Mouse (Mus musculus) intestine, embryonic 14.5 days (tissue): ENCODE data around the gene Psmb9. TPM values are rescaled to one million over a fixed set of nuclear protein-coding genes. Genes with fewer than 3 reads are reported as not detected.
A peak's percentile ranks its signal among the peaks of the same experiment; 100 is the strongest.

Source experiments
- ATAC-seq: fragments of 200-750 bp; cut with Nextera tagmentation; replicated peaks from 2 replicates; pipeline ENCODE4 v1.8.0; 2017; ENCODE audit warnings: low read depth, moderate number of reproducible peaks, moderate TSS enrichment, moderate library complexity; ENCODE audit not compliant: low FRiP score, low TSS enrichment
- DNase-seq: peaks from one replicate; pipeline ENCODE4 v3.0.0-alpha.2; 2018; ENCODE audit warnings: low spot score
- H3K27ac ChIP-seq: fragments of 300-500 bp; sonication (generic); 2 replicates; pipeline ENCODE4 v1.5.1; 2014; ENCODE audit warnings: low read depth, mild to moderate bottlenecking, control low read depth
- H3K27me3 ChIP-seq: fragments of 300-500 bp; sonication (generic); replicated peaks from 2 replicates; pipeline ENCODE4 v1.6.1; 2014; ENCODE audit warnings: low read length, control low read depth; ENCODE audit not compliant: control insufficient read depth, insufficient read depth
- H3K36me3 ChIP-seq: fragments of 300-500 bp; sonication (generic); 2 replicates; pipeline ENCODE4 v1.6.1; 2014; ENCODE audit warnings: low read length, control low read depth; ENCODE audit not compliant: control insufficient read depth, insufficient read depth
- H3K4me1 ChIP-seq: fragments of 300-500 bp; sonication (generic); replicated peaks from 2 replicates; pipeline ENCODE4 v1.6.1; 2014; ENCODE audit warnings: low read length, control low read depth, mixed read lengths; ENCODE audit not compliant: control insufficient read depth, insufficient read depth
- H3K4me2 ChIP-seq: fragments of 300-500 bp; sonication (generic); 2 replicates; pipeline ENCODE4 v1.6.1; 2014; ENCODE audit warnings: low read length
- H3K4me3 ChIP-seq: fragments of 300-500 bp; sonication (generic); 2 replicates; pipeline ENCODE4 v1.5.1; 2014; ENCODE audit warnings: low read depth, low read length, control low read depth, mixed read lengths
- H3K9ac ChIP-seq: fragments of 300-500 bp; sonication (generic); 2 replicates; pipeline ENCODE4 v1.6.1; 2014; ENCODE audit warnings: mild to moderate bottlenecking, low read length
- H3K9me3 ChIP-seq: fragments of 300-500 bp; sonication (generic); 2 replicates; pipeline ENCODE4 v1.6.1; 2016; ENCODE audit warnings: low read length, control low read depth; ENCODE audit not compliant: control insufficient read depth
- WGBS: fragments of 180-500 bp; shearing (Covaris S2); extraction: QIAGEN DNeasy Blood & Tissue Kit; methylation state at CpG from one replicate; pipeline ENCODE4 v1.1.7; 2014; 5-methylcytosine and 5-hydroxymethylcytosine counted together
- polyA plus RNA-seq: library from polyadenylated mRNA; unstranded; fragments of >200 nt; fragmentation: Nextera tagmentation; extraction: Ambion mirVana; gene quantifications from 2 replicates; pipeline ENCODE4 v1.2.1, GENCODE M21; 2014

Gene Psmb9
- polyA plus RNA-seq, 1 experiment from 2014 or later: 4.7 TPM

- 7% methylated on average over 31 of the region's 31 CpGs for WGBS
- DNase-seq: peak; percentile 99
- no peak overlapping the region for H3K27ac ChIP-seq
These were observed 52.0 kb downstream of the Psmb9 start for GRCm38 (mm10) chr17:34135297-34136224.

GRCm38 (mm10) chr17:34134451-34134850, 53.1 kb downstream of the Psmb9 start:
- H3K27ac ChIP-seq: no peak overlapping the region
- no peaks in the 10 kb centered on the region for H3K36me3 ChIP-seq
- DNase-seq: no peak
- H3K4me3 ChIP-seq: no peak overlapping the region
- peaks cover 4% of the 10 kb centered on the region; the same call in 1 of the 2 replicates for H3K27me3 ChIP-seq
- no peak overlapping the region for H3K9ac ChIP-seq
- ATAC-seq: no peak
- 88% methylated on average over 3 of the region's 3 CpGs for WGBS
- H3K4me2 ChIP-seq: no peak overlapping the region
- peaks cover under 1% of the 10 kb centered on the region; the same call in 1 of the 2 replicates for H3K4me1 ChIP-seq
- no peaks in the 10 kb centered on the region for H3K9me3 ChIP-seq

More at GRCm38 (mm10) chr17:34135297-34136224, 52.0 kb downstream of the Psmb9 start:
- no peaks in the 10 kb centered on the region for H3K36me3 ChIP-seq
- no peaks in the 10 kb centered on the region for H3K9me3 ChIP-seq
- ATAC-seq: peak; percentile 96
- peak overlapping the region; percentile 23 for H3K4me3 ChIP-seq
- H3K27me3 ChIP-seq: peaks cover 12% of the 10 kb centered on the region; the same call in 1 of the 2 replicates
- H3K4me2 ChIP-seq: peak overlapping the region; percentile 56
- H3K9ac ChIP-seq: no peak overlapping the region
- peaks cover 4% of the 10 kb centered on the region; the same call in 1 of the 2 replicates for H3K4me1 ChIP-seq

- Histone ChIP-seq H3K4me3 (no peak overlapping the region), H3K9ac (no peak overlapping the region), H3K27me3 (no peaks in the 10 kb centered on the region; the same call in 1 of the 2 replicates)
These were observed 54.3 kb downstream of the Psmb9 start for GRCm38 (mm10) chr17:34133289-34133688.

More at GRCm38 (mm10) chr17:34133289-34133688, 54.3 kb downstream of the Psmb9 start:
- WGBS: 81% methylated on average over 11 of the region's 11 CpGs
- no peak overlapping the region for H3K27ac ChIP-seq
- no peaks in the 10 kb centered on the region for H3K36me3 ChIP-seq
- DNase-seq: no peak
- H3K9me3 ChIP-seq: no peaks in the 10 kb centered on the region
- no peak for ATAC-seq
- H3K4me2 ChIP-seq: no peak overlapping the region
- H3K4me1 ChIP-seq: peaks cover 11% of the 10 kb centered on the region; the same call in 1 of the 2 replicates

Other genes with a start within 250 kb of the Psmb9 start
- 163 and 175 TPM in 2 replicates for gene Pfdn6, start 247.4 kb downstream of the Psmb9 start, polyA plus RNA-seq
- 28.6 and 31.8 TPM in 2 replicates for gene Wdr46, start 247.1 kb downstream of the Psmb9 start, polyA plus RNA-seq
- 3.7 and 4.9 TPM in 2 replicates for gene B3galt4, start 236.3 kb downstream of the Psmb9 start, polyA plus RNA-seq
- 32.4 and 35.3 TPM in 2 replicates for gene Vps52, start 232.0 kb downstream of the Psmb9 start, polyA plus RNA-seq
- gene Rps18, start 231.8 kb downstream of the Psmb9 start, polyA plus RNA-seq: 2,375 and 2,437 TPM in 2 replicates
- gene H2-K1, start 187.4 kb downstream of the Psmb9 start, polyA plus RNA-seq: 105 and 137 TPM in 2 replicates
- gene Ring1, start 163.1 kb downstream of the Psmb9 start, polyA plus RNA-seq: 4.4 and 5.9 TPM in 2 replicates
- 49.7 and 53.6 TPM in 2 replicates for gene H2-Ke6, start 159.7 kb downstream of the Psmb9 start, polyA plus RNA-seq
- 86.4 and 89.5 TPM in 2 replicates for gene Slc39a7, start 156.1 kb downstream of the Psmb9 start, polyA plus RNA-seq
- 21.5 and 28.5 TPM in 2 replicates for gene Rxrb, start 156.0 kb downstream of the Psmb9 start, polyA plus RNA-seq
- 0.44 and 0.66 TPM in 2 replicates for gene Col11a2, start 148.3 kb downstream of the Psmb9 start, polyA plus RNA-seq
- 0.75 and 1.1 TPM in 2 replicates for gene H2-Oa, start 95.4 kb downstream of the Psmb9 start, polyA plus RNA-seq
- gene H2-DMa, start 68.2 kb downstream of the Psmb9 start, polyA plus RNA-seq: 11.0 and 13.5 TPM in 2 replicates
- 124 and 144 TPM in 2 replicates for gene Brd2, start 65.1 kb downstream of the Psmb9 start, polyA plus RNA-seq
- 0.15 and 0.42 TPM in 2 replicates for gene H2-DMb2, start 44.5 kb downstream of the Psmb9 start, polyA plus RNA-seq
- 1.7 and 1.8 TPM in 2 replicates for gene H2-DMb1, start 34.7 kb downstream of the Psmb9 start, polyA plus RNA-seq
- gene Tap1, start 211 bp downstream of the Psmb9 start, polyA plus RNA-seq: 4.2 and 4.9 TPM in 2 replicates
- gene Psmb8, start 10.0 kb upstream of the Psmb9 start, polyA plus RNA-seq: 13.7 and 14.0 TPM in 2 replicates
- 2.2 and 2.5 TPM in 2 replicates for gene Tap2, start 15.8 kb upstream of the Psmb9 start, polyA plus RNA-seq
- 0.11 TPM in 1 of 2 replicates, not detected in the other for gene H2-Ob, start 51.1 kb upstream of the Psmb9 start, polyA plus RNA-seq
- 12.2 and 12.9 TPM in 2 replicates for gene H2-Ab1, start 69.9 kb upstream of the Psmb9 start, polyA plus RNA-seq
- gene H2-Aa, start 100.1 kb upstream of the Psmb9 start, polyA plus RNA-seq: 4.7 and 5.8 TPM in 2 replicates
- 4.1 and 4.3 TPM in 2 replicates for gene H2-Eb1, start 118.1 kb upstream of the Psmb9 start, polyA plus RNA-seq
- not detected in 2 replicates for gene H2-Eb2, start 137.9 kb upstream of the Psmb9 start, polyA plus RNA-seq
- gene Btnl2, start 167.1 kb upstream of the Psmb9 start, polyA plus RNA-seq: 0.60 and 0.81 TPM in 2 replicates
- 0.59 and 1.3 TPM in 2 replicates for gene Btnl1, start 189.4 kb upstream of the Psmb9 start, polyA plus RNA-seq
- gene BC051142, start 211.1 kb upstream of the Psmb9 start, polyA plus RNA-seq: 0.51 and 0.91 TPM in 2 replicates